Mouse (Mus musculus) hindbrain, embryonic 13.5 days (tissue): ENCODE measurements around the gene Reps2. TPM values are rescaled to one million over a fixed set of nuclear protein-coding genes. Genes with fewer than 3 reads are reported as not detected.

Source experiments
- ATAC-seq: fragments of 200-750 bp; cut with Nextera tagmentation; 2 replicates; pipeline ENCODE4 v1.8.0; 2017; ENCODE audit warnings: moderate TSS enrichment; ENCODE audit not compliant: low FRiP score
- H3K27ac ChIP-seq: fragments of 300-500 bp; sonication (generic); 2 replicates; pipeline ENCODE4 v1.5.1; 2015; ENCODE audit warnings: inconsistent platforms, mild to moderate bottlenecking, moderate library complexity
- H3K27me3 ChIP-seq: fragments of 300-500 bp; sonication (generic); 2 replicates; pipeline ENCODE4 v1.6.1; 2015; ENCODE audit warnings: mild to moderate bottlenecking, inconsistent platforms
- H3K36me3 ChIP-seq: fragments of 300-500 bp; sonication (generic); 2 replicates; pipeline ENCODE4 v1.6.1; 2015; ENCODE audit warnings: mild to moderate bottlenecking, inconsistent platforms
- H3K4me1 ChIP-seq: fragments of 300-500 bp; sonication (generic); replicated peaks from 2 replicates; pipeline ENCODE4 v1.6.1; 2015; ENCODE audit warnings: inconsistent platforms
- H3K4me2 ChIP-seq: fragments of 300-500 bp; sonication (generic); 2 replicates; pipeline ENCODE4 v1.6.1; 2015; ENCODE audit warnings: inconsistent platforms, mild to moderate bottlenecking, moderate library complexity
- H3K4me3 ChIP-seq: fragments of 300-500 bp; sonication (generic); 2 replicates; pipeline ENCODE4 v1.5.1; 2015; ENCODE audit warnings: mild to moderate bottlenecking, inconsistent platforms
- H3K9ac ChIP-seq: fragments of 300-500 bp; sonication (generic); 2 replicates; pipeline ENCODE4 v1.6.1; 2015; ENCODE audit warnings: mild to moderate bottlenecking, inconsistent platforms
- H3K9me3 ChIP-seq: fragments of 300-500 bp; sonication (generic); 2 replicates; pipeline ENCODE4 v1.6.1; 2016; ENCODE audit warnings: inconsistent platforms
- WGBS: fragments of 180-500 bp; shearing (Covaris S2); methylation state at CpG from one replicate; pipeline ENCODE4 v1.1.7; 2015; 5-methylcytosine and 5-hydroxymethylcytosine counted together
- polyA plus RNA-seq: library from polyadenylated mRNA; unstranded; fragments of >200 nt; fragmentation: Nextera tagmentation; extraction: Ambion mirVana; gene quantifications from 2 replicates; pipeline ENCODE4 v1.2.1, GENCODE M21; 2015

Reps2 gene
- polyA plus RNA-seq, 1 experiment from 2014 or later = 1.7 TPM

DNA sequence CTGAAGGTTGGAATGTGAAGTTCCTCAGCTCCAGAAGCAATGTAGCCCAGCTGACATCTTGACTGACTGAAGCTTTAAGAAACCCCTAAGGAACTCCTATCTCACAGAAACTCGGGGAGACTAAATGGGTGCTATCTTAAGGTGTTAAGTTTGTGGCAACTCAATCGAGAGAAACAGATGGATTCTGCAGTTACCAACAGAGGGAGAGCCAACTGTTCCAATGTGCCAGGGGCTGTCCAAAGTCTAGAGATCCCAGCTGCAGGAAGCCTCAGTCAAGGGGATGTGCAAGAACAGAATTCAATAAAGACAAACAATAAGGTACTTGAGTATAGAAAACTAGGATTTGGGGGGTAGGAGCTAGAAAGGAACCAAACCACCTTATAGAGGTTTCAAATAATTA, 8.3 kb downstream of the Reps2 start:
- H3K4me3 ChIP-seq = no peak overlapping the region
- ATAC-seq = no peak
- H3K36me3 ChIP-seq = no peaks in the 10 kb centered on the region
- H3K27ac ChIP-seq = no peak overlapping the region
- H3K9ac ChIP-seq = no peak overlapping the region
- WGBS = 66% methylated on average over 2 of the region's 2 CpGs
- peaks cover 22% of the 10 kb centered on the region; the same call in 1 of the 2 replicates for H3K27me3 ChIP-seq
- H3K9me3 ChIP-seq = no peaks in the 10 kb centered on the region
- H3K4me2 ChIP-seq = no peak overlapping the region
- no peaks in the 10 kb centered on the region for H3K4me1 ChIP-seq

DNA sequence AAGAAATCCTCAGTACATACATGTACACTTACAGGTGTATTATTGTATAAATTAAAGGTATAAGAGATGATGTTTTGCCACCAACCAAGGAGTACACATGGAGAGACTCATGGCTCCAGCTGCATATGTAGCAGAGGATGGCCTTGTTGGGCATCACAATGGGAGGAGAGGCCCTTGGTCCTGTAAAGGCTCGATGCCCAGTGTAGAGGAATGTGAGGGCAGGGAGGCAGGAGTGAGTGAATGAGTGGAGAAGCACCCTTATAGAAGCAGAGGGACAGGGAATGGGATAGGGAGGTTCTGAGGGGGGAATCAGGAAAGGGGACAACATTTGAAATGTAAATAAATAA, 21.4 kb downstream of the Reps2 start:
- Histone ChIP-seq H3K4me1 (0 out of 2 replicates have a peak, but pooled peaks cover 4% of the 10 kb centered on the region), H3K4me2 (no peak overlapping the region), H3K27me3 (no peaks in the 10 kb centered on the region), H3K9ac (no peak overlapping the region), H3K4me3 (no peak overlapping the region), H3K36me3 (no peaks in the 10 kb centered on the region), H3K9me3 (no peaks in the 10 kb centered on the region), H3K27ac (peak overlapping the region; percentile 58; the same call in 1 of the 2 replicates)
- ATAC-seq = peak; percentile 57
- WGBS = 61% methylated on average over 1 of the region's 1 CpGs

DNA sequence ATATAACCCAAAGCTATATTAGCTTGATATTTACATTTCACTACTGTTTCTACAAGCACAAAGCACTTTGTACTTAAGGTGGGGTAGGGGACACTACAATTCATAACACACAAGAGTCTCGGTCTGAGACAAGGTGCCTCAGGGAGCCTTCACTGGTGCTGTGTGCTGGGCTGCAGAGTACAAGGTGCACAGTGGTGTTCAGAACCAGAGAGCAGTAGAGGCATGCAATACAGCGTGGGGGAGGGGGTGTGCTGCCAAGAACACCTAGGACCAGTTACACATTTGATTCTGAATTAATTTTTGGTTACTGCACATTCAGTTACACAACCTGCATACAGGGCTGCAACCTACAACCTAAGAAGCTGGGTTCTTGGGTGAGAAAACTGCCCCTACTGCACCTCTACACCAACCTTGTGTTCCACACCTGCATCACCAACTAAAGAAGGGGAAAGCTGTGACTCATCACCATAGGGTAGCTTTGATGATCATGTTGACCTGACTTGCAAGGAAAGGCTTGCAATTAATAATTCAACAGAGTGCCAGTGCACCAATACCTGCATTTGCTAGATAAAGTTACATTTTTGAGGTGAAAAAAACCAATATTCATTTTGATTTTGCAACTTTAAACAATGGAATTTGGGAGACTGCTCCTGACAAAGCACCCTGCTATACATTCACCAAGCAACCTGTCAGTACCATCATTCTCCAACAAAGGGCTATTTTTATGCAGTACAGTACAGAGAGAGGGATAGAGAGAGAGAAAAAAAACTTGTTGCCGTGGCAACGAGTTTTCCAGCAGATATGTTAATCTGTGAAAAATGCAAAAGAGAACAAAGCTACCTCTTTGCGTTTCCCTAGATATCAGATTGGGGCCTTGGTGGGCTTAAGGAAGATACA, 22.0 kb downstream of the Reps2 start:
- Histone ChIP-seq H3K4me1 (0 out of 2 replicates have a peak, but pooled peaks cover 4% of the 10 kb centered on the region), H3K27ac (peak overlapping the region; percentile 58; the same call in 1 of the 2 replicates), H3K36me3 (no peaks in the 10 kb centered on the region), H3K9me3 (no peaks in the 10 kb centered on the region), H3K27me3 (no peaks in the 10 kb centered on the region), H3K9ac (no peak overlapping the region), H3K4me2 (no peak overlapping the region), H3K4me3 (no peak overlapping the region)
- peak; percentile 80 for ATAC-seq
- 75% methylated on average over 5 of the region's 5 CpGs for WGBS

DNA sequence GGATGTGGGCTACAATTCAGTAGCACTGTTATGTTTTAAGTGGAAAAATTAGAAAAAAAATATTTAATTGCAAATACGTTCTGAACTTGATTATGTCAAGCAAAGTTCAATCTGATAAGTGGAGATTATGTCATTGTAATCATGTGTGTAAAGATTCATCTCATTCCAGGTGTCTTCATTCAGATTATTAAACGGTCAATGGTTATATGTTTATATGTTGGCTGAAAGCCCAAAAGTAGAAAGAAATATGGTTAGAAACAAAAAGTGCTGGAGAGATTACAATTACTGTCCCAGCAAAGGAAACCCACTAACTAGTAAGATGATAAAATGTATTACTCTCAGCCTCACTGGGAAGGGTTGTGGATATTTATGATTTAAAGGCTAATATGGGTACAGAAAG, 23.7 kb downstream of the Reps2 start:
- Histone ChIP-seq H3K27me3 (no peaks in the 10 kb centered on the region), H3K9ac (no peak overlapping the region), H3K4me3 (no peak overlapping the region), H3K4me1 (0 out of 2 replicates have a peak, but pooled peaks cover 4% of the 10 kb centered on the region), H3K36me3 (no peaks in the 10 kb centered on the region), H3K9me3 (no peaks in the 10 kb centered on the region), H3K4me2 (no peak overlapping the region), H3K27ac (no peak overlapping the region)
- ATAC-seq = no peak
- WGBS = 83% methylated on average over 2 of the region's 2 CpGs

DNA sequence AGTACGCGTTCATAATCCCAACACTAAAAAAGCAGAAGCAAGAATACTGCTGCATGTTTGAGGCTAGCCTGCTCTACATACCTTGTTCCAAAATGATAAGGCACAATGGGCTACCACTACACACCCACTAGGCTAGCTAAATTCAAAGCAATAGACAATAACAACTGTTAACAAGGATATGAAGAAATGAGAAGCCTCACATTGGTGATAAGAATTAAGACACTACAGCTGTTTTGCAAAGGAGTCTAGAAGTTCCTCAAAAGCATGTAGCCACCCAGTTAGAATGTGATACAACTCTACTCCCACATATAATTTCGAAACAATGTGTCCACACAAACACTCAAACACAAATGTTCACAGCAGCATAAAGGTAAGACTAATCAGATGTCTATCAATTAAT, 24.9 kb downstream of the Reps2 start:
- Histone ChIP-seq H3K27ac (no peak overlapping the region), H3K4me1 (0 out of 2 replicates have a peak, but pooled peaks cover 4% of the 10 kb centered on the region), H3K27me3 (no peaks in the 10 kb centered on the region), H3K4me2 (no peak overlapping the region), H3K9ac (no peak overlapping the region), H3K4me3 (no peak overlapping the region), H3K9me3 (no peaks in the 10 kb centered on the region), H3K36me3 (no peaks in the 10 kb centered on the region)
- ATAC-seq = no peak
- WGBS = 91% methylated on average over 3 of the region's 3 CpGs

DNA sequence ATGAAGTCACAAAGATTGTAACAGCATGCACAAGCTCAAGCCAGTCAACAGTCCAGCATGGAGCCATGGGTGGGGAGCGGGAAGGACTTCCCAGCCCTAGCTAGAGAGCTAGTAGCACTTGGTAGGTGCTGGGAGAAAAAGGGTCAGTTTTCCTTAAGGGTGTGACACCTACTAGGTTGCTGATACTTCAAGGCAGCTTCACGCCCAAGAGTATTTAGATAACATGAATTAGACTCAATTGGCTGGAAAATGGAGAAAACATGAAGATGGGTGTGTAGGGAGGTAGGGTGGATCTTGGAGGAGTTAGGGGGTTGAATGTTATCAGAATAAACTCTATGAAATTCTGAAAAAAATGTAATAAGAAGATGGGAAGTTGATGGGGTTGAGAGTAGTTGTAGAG, 37.3 kb downstream of the Reps2 start:
- H3K36me3 ChIP-seq = no peaks in the 10 kb centered on the region
- no peak overlapping the region for H3K4me2 ChIP-seq
- no peak overlapping the region for H3K9ac ChIP-seq
- H3K4me3 ChIP-seq = no peak overlapping the region
- WGBS = 92% methylated on average over 2 of the region's 2 CpGs
- peaks cover 5% of the 10 kb centered on the region; the same call in 1 of the 2 replicates for H3K27me3 ChIP-seq
- H3K4me1 ChIP-seq = no peaks in the 10 kb centered on the region
- H3K27ac ChIP-seq = no peak overlapping the region
- no peak for ATAC-seq
- H3K9me3 ChIP-seq = no peaks in the 10 kb centered on the region

DNA sequence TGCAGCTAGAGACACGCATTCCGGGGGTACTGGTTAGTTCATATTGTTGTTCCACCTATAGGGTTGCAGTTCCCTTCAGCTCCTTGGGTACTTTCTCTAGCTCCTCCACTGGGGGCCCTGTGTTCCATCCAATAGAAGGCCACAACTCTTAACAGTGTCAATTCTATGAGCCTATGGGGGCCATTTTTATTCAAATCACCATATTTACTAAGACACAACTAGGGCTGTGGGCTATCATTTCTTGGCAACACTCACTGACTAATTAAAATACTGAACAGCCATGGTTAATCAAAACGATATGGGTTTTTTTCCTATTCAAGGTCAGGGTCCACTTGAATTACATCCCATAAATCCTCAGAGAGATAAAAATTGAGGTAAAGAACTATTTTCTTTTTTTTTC, 43.8 kb downstream of the Reps2 start:
- no peaks in the 10 kb centered on the region for H3K4me1 ChIP-seq
- H3K36me3 ChIP-seq = no peaks in the 10 kb centered on the region
- H3K9me3 ChIP-seq = no peaks in the 10 kb centered on the region
- no peak overlapping the region for H3K4me3 ChIP-seq
- no peaks in the 10 kb centered on the region for H3K27me3 ChIP-seq
- 79% methylated on average over 3 of the region's 3 CpGs for WGBS
- H3K4me2 ChIP-seq = no peak overlapping the region
- H3K9ac ChIP-seq = no peak overlapping the region
- no peak overlapping the region for H3K27ac ChIP-seq
- no peak for ATAC-seq

DNA sequence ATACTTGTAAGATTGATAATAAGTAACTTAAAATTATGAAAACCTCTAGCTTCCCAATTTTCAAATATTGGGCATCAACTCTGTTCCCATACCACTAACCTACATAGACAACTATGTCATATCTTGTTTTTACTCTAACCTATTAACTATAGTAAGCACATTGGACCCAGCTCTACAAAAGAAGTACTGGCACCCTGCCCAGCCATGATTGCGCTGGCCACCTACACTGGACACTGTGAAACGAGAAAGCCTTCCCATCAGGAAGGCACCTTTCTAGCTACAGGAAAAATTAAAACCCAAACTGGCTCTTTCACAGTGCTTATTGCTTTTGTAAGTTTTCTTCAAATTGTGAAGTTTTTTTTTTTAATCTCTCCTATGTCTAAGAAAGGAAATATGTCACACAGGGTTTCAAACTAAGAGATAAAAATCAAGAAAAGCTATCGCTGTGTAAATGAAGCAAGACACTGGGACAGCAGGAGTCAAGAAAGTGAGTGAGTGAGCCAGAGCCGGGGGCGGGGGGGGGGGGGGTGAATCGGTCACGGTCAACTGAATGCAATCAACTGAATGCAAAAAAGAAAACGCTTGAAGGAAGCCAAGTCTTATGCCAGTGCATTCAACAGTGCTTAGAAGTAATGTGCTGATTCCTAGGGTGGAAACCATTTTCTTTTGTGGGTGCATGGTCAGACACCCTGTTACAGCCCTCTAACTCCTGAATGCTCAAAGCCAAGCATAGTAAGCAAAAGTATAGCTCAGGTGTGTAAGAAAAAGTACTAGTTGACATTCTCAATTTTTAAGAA, 52.2 kb downstream of the Reps2 start:
- Histone ChIP-seq H3K27me3 (0 out of 2 replicates have a peak, but pooled peaks cover 5% of the 10 kb centered on the region), H3K9ac (no peak overlapping the region), H3K4me3 (no peak overlapping the region), H3K4me2 (no peak overlapping the region), H3K27ac (no peak overlapping the region), H3K9me3 (no peaks in the 10 kb centered on the region), H3K4me1 (no peaks in the 10 kb centered on the region), H3K36me3 (no peaks in the 10 kb centered on the region)
- WGBS = 31% methylated on average over 8 of the region's 8 CpGs
- no peak for ATAC-seq

DNA sequence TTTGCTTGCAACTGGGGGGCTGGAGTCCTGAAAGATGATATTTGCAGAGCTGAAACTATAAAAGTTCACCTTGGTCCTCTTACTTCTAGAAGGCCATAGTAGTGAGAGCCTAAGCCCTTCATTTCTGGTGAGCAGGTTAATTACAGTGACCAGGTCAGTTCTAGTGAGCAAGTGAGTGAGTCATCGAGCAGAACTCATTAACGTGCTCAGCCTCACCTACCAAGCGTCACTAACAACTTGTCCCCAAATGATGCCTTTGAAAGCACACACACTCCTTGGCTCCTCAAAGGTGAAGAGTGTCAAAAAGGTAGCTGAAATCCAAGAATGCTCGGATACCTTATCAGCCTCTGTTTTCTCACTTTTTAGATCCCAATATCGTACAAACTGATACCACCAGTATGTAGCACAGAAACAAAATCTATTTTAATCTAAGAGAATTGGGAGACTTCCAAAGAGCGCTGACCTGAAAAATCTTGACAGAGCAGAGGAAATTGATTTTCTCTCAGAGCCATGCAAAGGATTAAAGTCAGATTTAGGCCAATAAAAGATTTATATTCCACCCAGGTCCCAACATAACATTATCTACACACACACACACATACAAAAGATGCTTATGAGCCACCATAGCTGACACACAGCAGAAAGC, 53.2 kb downstream of the Reps2 start:
- H3K9me3 ChIP-seq = no peaks in the 10 kb centered on the region
- no peak overlapping the region for H3K27ac ChIP-seq
- no peaks in the 10 kb centered on the region for H3K4me1 ChIP-seq
- 0 out of 2 replicates have a peak, but pooled peaks cover 5% of the 10 kb centered on the region for H3K27me3 ChIP-seq
- no peak for ATAC-seq
- no peak overlapping the region for H3K4me3 ChIP-seq
- no peaks in the 10 kb centered on the region for H3K36me3 ChIP-seq
- no peak overlapping the region for H3K4me2 ChIP-seq
- no peak overlapping the region for H3K9ac ChIP-seq
- WGBS = 65% methylated on average over 6 of the region's 6 CpGs

DNA sequence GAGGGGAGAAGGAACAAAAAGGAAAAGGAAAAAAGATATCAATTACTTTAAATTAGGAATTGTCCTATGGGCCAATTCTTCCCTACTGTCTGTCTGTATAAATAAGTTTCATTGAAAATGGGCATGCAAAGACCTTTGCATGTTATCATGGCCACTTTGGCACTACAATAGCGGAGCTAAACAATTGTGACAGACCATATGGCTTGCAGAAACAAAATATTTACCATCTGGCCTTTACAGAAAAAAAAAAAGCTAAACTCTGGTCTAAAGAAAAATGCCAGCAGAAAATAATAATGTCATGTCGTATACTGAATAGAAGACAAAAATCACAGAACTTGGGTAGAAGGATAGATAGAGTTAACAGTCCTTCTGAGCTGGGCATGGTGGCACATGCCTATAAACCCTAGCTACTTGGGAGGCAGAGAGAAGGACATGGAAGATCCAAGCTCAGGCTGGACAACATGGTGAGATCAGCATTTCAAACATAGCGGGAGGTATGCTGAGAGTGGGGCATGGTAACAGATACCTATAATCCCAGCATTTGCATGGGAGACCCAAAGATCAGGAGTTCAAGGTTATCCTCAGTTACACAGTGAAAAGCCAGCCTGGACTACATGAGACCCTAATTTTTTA, 54.2 kb downstream of the Reps2 start:
- H3K27me3 ChIP-seq = peaks cover 9% of the 10 kb centered on the region; the same call in 1 of the 2 replicates
- H3K4me2 ChIP-seq = no peak overlapping the region
- H3K4me1 ChIP-seq = no peaks in the 10 kb centered on the region
- no peaks in the 10 kb centered on the region for H3K36me3 ChIP-seq
- H3K9ac ChIP-seq = no peak overlapping the region
- no peak overlapping the region for H3K27ac ChIP-seq
- WGBS = 80% methylated on average over 3 of the region's 3 CpGs
- no peak for ATAC-seq
- H3K4me3 ChIP-seq = no peak overlapping the region
- H3K9me3 ChIP-seq = no peaks in the 10 kb centered on the region

DNA sequence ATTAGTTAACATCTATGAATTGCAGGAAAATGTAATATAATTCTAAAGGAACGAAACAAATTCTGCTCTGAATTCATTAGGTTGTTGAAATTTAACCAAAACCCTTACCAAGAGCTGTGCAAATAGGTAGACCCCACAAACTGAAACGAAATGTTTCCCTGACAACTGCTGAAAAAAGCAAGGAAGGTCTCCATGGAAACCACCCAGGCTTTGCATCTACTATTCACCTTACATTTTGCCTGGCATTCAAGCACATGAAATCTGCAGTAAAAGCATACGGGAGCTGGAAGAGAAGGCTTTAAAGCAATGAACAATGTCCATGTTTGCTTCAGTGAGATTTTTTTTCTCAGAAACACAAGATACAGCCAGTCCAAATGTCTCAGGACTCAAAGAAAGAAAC, 59.1 kb downstream of the Reps2 start:
- H3K27me3 ChIP-seq = peaks cover 9% of the 10 kb centered on the region; the same call in 1 of the 2 replicates
- ATAC-seq = no peak
- H3K4me1 ChIP-seq = no peaks in the 10 kb centered on the region
- 52% methylated on average over 3 of the region's 3 CpGs for WGBS
- H3K4me3 ChIP-seq = no peak overlapping the region
- H3K36me3 ChIP-seq = no peaks in the 10 kb centered on the region
- H3K9me3 ChIP-seq = no peaks in the 10 kb centered on the region
- no peak overlapping the region for H3K27ac ChIP-seq
- H3K9ac ChIP-seq = no peak overlapping the region
- H3K4me2 ChIP-seq = no peak overlapping the region

DNA sequence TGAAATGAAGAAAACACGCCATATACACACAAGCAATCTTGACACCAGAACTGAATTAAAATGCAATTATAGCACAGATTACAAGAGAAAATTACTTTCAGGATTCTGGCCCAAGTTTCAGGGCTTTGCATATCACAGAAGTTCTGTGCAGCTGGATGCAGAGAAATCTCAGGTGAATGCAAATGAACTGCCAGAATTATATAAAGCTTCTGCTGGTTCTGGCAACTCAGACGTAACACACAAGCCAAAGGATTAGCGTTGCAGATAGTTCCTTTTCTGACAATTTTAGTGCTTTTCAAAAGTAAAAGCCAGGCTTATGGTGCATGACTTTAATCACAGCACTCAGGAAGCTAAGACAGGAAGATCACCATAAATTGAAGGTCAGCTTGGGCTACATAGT, 62.9 kb downstream of the Reps2 start:
- peaks cover 10% of the 10 kb centered on the region; the same call in 1 of the 2 replicates for H3K27me3 ChIP-seq
- no peak for ATAC-seq
- no peaks in the 10 kb centered on the region for H3K9me3 ChIP-seq
- no peak overlapping the region for H3K9ac ChIP-seq
- WGBS = 77% methylated on average over 3 of the region's 3 CpGs
- no peak overlapping the region for H3K4me2 ChIP-seq
- H3K36me3 ChIP-seq = no peaks in the 10 kb centered on the region
- no peak overlapping the region for H3K4me3 ChIP-seq
- H3K4me1 ChIP-seq = no peaks in the 10 kb centered on the region
- no peak overlapping the region for H3K27ac ChIP-seq
